Mouse (Mus musculus) C2C12 (cell line): ENCODE measurements around the gene Prom2.

ENCODE experiments used
- CEBPB ChIP-seq: IDR thresholded peaks from one replicate; pipeline ENCODE4 v1.6.1; 2011; ENCODE audit warnings: low read depth, mild to moderate bottlenecking, control low read depth, moderate library complexity
- CTCF ChIP-seq: IDR thresholded peaks from one replicate; pipeline ENCODE4 v1.5.1; 2011; ENCODE audit not compliant: control insufficient read depth, insufficient read depth, insufficient read length
- FOSL1 ChIP-seq: IDR thresholded peaks from one replicate; pipeline ENCODE4 v1.8.0; 2011; ENCODE audit warnings: mild to moderate bottlenecking, low read length; ENCODE audit not compliant: poor library complexity, insufficient read depth, severe bottlenecking
- MAX ChIP-seq: IDR thresholded peaks from one replicate; pipeline ENCODE4 v1.6.1; 2011; ENCODE audit warnings: mild to moderate bottlenecking, control low read depth
- MYOD1 ChIP-seq: IDR thresholded peaks from one replicate; pipeline ENCODE4 v1.6.1; 2011; ENCODE audit warnings: low read depth; ENCODE audit not compliant: control insufficient read depth, insufficient read length

DNA sequence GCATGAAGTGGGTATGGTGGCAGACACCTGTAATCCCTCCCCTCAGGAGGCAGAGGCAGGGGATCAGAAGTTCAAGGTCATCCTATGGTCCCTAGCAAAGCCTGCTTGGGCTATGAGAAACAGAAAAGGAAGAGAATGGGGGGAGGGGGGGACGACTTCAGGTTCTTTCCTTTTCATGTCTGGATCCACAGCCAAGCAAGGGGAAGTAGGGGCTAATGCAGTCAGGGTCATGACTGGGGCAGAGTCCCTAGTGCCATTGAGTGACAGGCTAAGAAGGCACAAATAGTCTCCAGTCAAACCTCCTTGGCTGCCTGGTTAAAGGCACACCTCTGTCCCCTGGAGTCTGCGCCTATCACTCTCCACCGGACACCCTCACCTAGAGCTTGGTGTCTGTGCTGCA lies 22.4 kb downstream of the Prom2 start:
- TF ChIP-seq CTCF (no peak), MAX (no peak), FOSL1 (no peak), MYOD1 (no peak), CEBPB (no peak)
